Mouse (Mus musculus) cerebellum, adult 2 months (tissue): ENCODE results near the gene Tbc1d17. TPM values are rescaled to one million over a fixed set of nuclear protein-coding genes. Genes with fewer than 3 reads are reported as not detected.
A peak's percentile ranks its signal among the peaks of the same experiment; 100 is the strongest.

Source experiments
- DNase-seq, 2 experiments: peaks; one replicate each; pipeline ENCODE4 v3.0.0; 2021
- H3K27ac ChIP-seq: fragments of 200-500 bp; 2 replicates; pipeline ENCODE4 v1.5.1; 2012; ENCODE audit warnings: low read length, control low read depth, inconsistent platforms; ENCODE audit not compliant: insufficient read depth
- H3K27me3 ChIP-seq: fragments of 200-500 bp; 2 replicates; pipeline ENCODE4 v1.6.1; 2012; ENCODE audit warnings: inconsistent platforms, mild to moderate bottlenecking, low read length, moderate library complexity; ENCODE audit not compliant: control insufficient read depth, insufficient read depth
- H3K4me1 ChIP-seq: fragments of 200-500 bp; 2 replicates; pipeline ENCODE4 v1.6.1; 2011; ENCODE audit warnings: low read length; ENCODE audit not compliant: control insufficient read depth, insufficient read depth
- H3K4me3 ChIP-seq: fragments of 200-500 bp; replicated peaks from 2 replicates; pipeline ENCODE3; 2011; ENCODE audit warnings: mild to moderate bottlenecking, low read depth, low read length, control low read depth; ENCODE audit not compliant: insufficient read depth
- CTCF ChIP-seq: fragments of 200-500 bp; IDR thresholded peaks from 2 replicates; pipeline ENCODE4 v1.5.1; 2011; ENCODE audit warnings: low read depth, mild to moderate bottlenecking, control low read depth, low read length, moderate library complexity, borderline replicate concordance; ENCODE audit not compliant: insufficient read depth
- POLR2A ChIP-seq: fragments of 200-500 bp; IDR thresholded peaks from 2 replicates; pipeline ENCODE4 v1.6.1; 2011; ENCODE audit warnings: low read length, control low read depth, borderline replicate concordance; ENCODE audit not compliant: insufficient read depth
- WGBS: fragments of 180-500 bp; shearing (Covaris S2); methylation state at CpG from one replicate; pipeline ENCODE4 v1.1.7; 2018; 5-methylcytosine and 5-hydroxymethylcytosine counted together
- polyA plus RNA-seq: library from polyadenylated mRNA; depleted of rRNA; stranded (reverse); fragments of >200 nt; gene quantifications from 2 replicates; pipeline ENCODE4 v1.2.3, GENCODE M21; 2012

Tbc1d17 gene
- polyA plus RNA-seq, 1 experiment = 119 TPM

DNA sequence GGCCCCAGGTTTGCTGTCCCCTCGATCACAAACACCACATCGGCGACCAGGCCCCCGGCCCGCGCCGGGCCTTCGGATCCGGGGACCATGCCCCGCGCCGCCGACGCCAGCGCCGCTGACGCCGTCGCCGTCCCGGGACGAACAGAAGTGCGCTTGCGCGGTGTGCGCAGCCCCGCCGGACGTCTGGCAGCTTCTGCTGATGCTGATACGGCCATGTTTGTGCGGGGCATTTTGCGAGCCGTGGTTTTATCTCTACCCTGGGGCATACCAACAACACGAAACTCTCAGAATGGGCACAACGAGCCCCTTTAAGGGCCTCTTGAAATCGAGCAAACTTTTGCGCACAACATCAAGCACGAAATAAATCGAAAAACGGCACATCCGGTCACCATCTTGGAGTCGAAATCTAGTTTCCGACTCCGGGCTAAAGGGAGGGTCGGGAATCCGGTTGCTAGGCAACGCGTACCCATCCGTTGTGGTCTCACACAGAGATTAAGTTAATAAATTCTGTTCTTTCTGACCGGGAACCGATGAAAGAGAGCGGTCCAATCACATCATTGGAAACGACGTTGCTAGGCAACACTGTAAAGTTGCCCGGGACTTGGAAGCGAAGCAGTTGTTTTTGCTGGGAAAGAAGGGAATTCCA, 43.5 kb upstream of the Tbc1d17 start, which contains the start of gene Med25:
Med25 (minus strand) TSS at position 437 of the 646 bp plus-strand sequence.
- Histone ChIP-seq H3K27me3 (no peaks in the 10 kb centered on the region), H3K4me1 (peaks cover 29% of the 10 kb centered on the region), H3K27ac (peak within 1 kb of the TSS; percentile 96), H3K4me3 (peak within 1 kb of the TSS; percentile 91)
- TF ChIP-seq POLR2A (peak; percentile 74), CTCF (no peak)
- WGBS = under 1% methylated on average over 56 of the region's 56 CpGs
- peak; percentile 90 to 93 for DNase-seq

DNA sequence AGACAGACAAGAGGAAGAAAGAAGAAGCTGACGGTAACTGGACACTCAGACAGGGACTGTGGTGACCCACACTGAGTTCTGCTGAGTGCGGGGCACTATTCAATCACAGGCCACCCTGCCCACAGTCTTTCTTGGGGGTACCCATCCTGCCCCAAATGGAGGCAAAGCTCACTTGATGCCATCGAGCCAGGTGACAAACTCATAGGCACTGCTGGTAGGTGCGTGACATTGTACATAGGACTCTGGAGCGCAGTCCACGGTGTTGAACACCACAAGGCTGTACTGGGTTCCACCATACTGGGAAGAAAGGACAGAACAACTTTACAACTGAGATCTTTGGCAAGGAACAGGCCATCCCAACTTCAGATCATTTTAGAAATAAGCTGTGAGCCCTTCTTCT, 42.7 kb upstream of the Tbc1d17 start:
- WGBS = under 1% methylated on average over 6 of the region's 6 CpGs
- peak overlapping the region; percentile 91 for H3K4me3 ChIP-seq
- peaks cover 27% of the 10 kb centered on the region for H3K4me1 ChIP-seq
- TF ChIP-seq POLR2A (no peak), CTCF (no peak)
- no peaks in the 10 kb centered on the region for H3K27me3 ChIP-seq
- H3K27ac ChIP-seq = no peak overlapping the region
- no peak for DNase-seq

- Histone ChIP-seq H3K27me3 (no peaks in the 10 kb centered on the region), H3K4me3 (peak overlapping the region; percentile 36), H3K4me1 (peaks cover 32% of the 10 kb centered on the region), H3K27ac (no peak overlapping the region)
- 3% methylated on average over 4 of the region's 4 CpGs for WGBS
- TF ChIP-seq CTCF = no peak
- TF ChIP-seq POLR2A = no peak
- DNase-seq = peak in 1 of 2 experiments; percentile 36
These were observed 41.9 kb upstream of the Tbc1d17 start for GRCm38 (mm10) chr7:44890737-44891136.

DNA sequence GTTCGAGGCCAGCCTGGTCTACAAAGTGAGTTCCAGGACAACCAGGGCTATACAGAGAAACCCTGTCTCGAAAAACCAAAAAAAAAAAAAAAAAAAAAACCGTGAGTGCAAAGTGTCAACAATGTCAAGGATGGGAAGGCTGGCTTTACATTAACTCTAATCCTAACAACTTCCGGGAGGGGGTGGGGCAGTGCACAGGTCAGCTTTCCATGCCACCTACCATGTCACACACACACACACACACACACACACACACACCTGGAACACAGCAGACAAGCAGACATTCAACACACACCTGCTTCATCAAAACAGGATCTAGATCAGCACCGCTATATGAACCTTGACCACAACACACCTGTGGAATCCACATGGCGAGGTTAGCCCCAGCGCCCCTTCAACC, 41.3 kb upstream of the Tbc1d17 start:
- Histone ChIP-seq H3K27me3 (no peaks in the 10 kb centered on the region), H3K4me1 (peaks cover 36% of the 10 kb centered on the region), H3K27ac (no peak overlapping the region), H3K4me3 (no peak overlapping the region)
- no peak for TF ChIP-seq POLR2A
- TF ChIP-seq CTCF = no peak
- no peak for DNase-seq
- 78% methylated on average over 7 of the region's 7 CpGs for WGBS

DNA sequence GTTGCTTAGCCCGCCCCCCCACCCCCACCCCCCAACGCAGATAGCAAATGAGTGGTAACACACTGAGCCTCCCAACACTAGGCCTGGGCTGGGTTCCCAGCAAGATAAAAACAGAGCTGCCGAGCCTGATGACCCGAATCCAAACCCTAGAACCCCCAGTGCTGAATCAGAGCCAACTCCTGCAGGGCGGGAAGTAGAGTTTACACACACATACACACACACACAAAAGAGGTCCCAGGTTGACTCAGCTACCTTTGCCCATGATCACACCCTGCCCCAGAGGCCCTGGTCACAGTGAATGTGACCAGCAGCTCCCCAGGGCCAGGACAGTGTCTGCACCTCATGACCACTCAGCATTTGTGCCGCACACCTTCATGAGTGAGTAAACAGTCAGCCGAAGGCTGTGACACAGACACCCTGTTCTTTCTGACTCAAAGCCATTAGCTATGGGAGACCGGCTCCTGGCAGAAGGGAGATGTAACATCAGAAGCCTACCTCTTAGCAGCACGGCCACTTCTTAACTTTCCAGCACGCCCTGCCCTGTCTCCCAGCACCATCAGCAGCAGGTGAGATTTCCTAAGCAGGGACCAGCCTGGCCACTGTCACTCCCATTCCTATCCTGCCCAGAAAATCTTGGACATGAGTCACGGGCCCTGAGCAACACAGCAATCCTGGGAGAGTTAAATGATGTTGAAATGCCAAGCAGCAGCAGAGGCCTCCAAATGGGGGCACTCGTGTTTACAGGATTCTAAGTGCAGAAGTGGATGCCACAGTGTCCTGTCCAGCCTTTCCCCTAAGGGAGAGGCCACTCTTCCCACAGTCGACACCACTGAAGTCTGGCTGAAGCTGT, 39.6 kb upstream of the Tbc1d17 start:
- H3K4me3 ChIP-seq = no peak overlapping the region
- peaks cover 47% of the 10 kb centered on the region for H3K4me1 ChIP-seq
- H3K27me3 ChIP-seq = no peaks in the 10 kb centered on the region
- TF ChIP-seq CTCF (no peak), POLR2A (no peak)
- 8% methylated on average over 13 of the region's 13 CpGs for WGBS
- DNase-seq = peak in 1 of 2 experiments; percentile 32
- peak overlapping the region; percentile 68 for H3K27ac ChIP-seq

DNA sequence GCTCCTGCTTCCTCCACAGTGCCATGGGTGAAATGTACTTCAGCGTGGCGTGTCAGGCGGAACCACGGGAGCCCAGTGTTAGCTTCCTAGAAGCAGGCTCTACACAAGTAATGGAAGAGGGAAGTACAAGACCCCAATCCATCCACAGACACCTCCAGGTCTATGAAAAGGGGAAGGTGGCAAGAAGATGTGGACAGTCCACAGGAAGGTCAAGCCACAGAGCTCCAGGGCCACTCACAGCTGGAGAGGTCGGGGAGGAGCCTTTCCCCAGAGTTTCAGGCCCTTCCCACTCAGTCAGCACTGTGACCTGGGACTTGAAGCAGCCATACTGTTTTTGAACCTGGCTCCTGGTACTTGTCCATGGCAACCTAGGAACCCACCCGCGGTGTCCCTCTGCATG, 38.1 kb upstream of the Tbc1d17 start:
- H3K27ac ChIP-seq = no peak overlapping the region; the same call in 1 of the 2 replicates
- TF ChIP-seq CTCF = no peak
- no peak for TF ChIP-seq POLR2A
- no peak for DNase-seq
- H3K4me3 ChIP-seq = no peak overlapping the region
- H3K27me3 ChIP-seq = no peaks in the 10 kb centered on the region
- H3K4me1 ChIP-seq = peaks cover 47% of the 10 kb centered on the region
- WGBS = 80% methylated on average over 7 of the region's 7 CpGs

GRCm38 (mm10) chr7:44884637-44885036, 35.8 kb upstream of the Tbc1d17 start:
- peak; percentile 33 to 50 for DNase-seq
- TF ChIP-seq CTCF = no peak
- WGBS = 10% methylated on average over 5 of the region's 5 CpGs
- Histone ChIP-seq H3K27me3 (no peaks in the 10 kb centered on the region), H3K27ac (peak overlapping the region; percentile 11; the same call in 1 of the 2 replicates), H3K4me3 (no peak overlapping the region), H3K4me1 (peaks cover 35% of the 10 kb centered on the region)

DNA sequence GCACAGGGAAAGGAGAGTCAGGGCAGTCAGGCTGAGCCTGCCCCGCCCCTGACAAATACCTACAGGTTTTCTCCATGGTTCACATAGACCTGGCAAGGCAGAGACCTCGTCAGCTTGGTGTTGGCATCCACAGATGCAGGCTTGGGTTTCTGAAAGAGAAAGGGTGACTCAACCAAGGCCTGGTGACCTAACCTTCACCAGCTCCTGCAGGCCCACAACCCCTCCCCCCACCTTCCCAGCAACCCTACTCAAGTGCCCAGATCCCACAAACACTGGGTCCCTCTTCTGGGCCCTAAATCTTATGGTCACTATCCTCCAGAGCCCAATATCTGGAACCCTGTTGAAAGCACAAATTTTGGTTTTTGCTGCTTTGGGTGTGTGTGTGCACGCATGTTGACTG, 34.2 kb upstream of the Tbc1d17 start:
- Histone ChIP-seq H3K27me3 (no peaks in the 10 kb centered on the region), H3K4me1 (peaks cover 25% of the 10 kb centered on the region), H3K4me3 (no peak overlapping the region), H3K27ac (no peak overlapping the region)
- TF ChIP-seq CTCF = no peak
- TF ChIP-seq POLR2A = no peak
- 90% methylated on average over 3 of the region's 3 CpGs for WGBS
- DNase-seq = no peak
